Mouse (Mus musculus): ENCODE measurements at regions not wholly inside any gene's neighbourhood (a gene's known extent, or its start where the extent isn't known, plus 50 kb on each side); places are given as distances from the start of the nearest gene placed in this dataset.
A peak's percentile ranks its signal among the peaks of the same experiment; 100 is the strongest.

GRCm38 (mm10) chr3:102262665-102263064 is 58.2 kb upstream of the Vangl1 start:
- Histone ChIP-seq H3K9ac (no peak overlapping the region), H3K4me2 (no peak overlapping the region), H3K27ac (replicated peaks) (no peak overlapping the region), H3K27me3 (no peaks in the 10 kb centered on the region), H3K4me1 (replicated peaks) (peaks cover 10% of the 10 kb centered on the region), H3K4me3 (no peak overlapping the region), H3K9me3 (no peaks in the 10 kb centered on the region), H3K36me3 (no peaks in the 10 kb centered on the region)
- ATAC-seq (ENCODE audit: low FRiP score, low read depth), result peak; percentile 42; the same call in 1 of the 2 replicates
- WGBS, result 56% methylated on average over 8 of the region's 8 CpGs

GRCm38 (mm10) chr3:102261517-102261916 is 57.0 kb upstream of the Vangl1 start:
- H3K4me2 ChIP-seq, result no peak overlapping the region
- H3K9me3 ChIP-seq, result no peaks in the 10 kb centered on the region
- H3K36me3 ChIP-seq, result no peaks in the 10 kb centered on the region
- H3K27me3 ChIP-seq, result no peaks in the 10 kb centered on the region
- no peak overlapping the region for H3K9ac ChIP-seq
- no peak for ATAC-seq (ENCODE audit: low FRiP score, low read depth)
- H3K27ac ChIP-seq (replicated peaks), result no peak overlapping the region
- H3K4me1 ChIP-seq (replicated peaks), result peaks cover 10% of the 10 kb centered on the region
- WGBS, result 87% methylated on average over 3 of the region's 3 CpGs
- no peak overlapping the region for H3K4me3 ChIP-seq

Data from hindbrain, embryonic 15.5 days (tissue).